ENCODE assay signal across 8 mouse cellular contexts in the genomic region with DNA sequence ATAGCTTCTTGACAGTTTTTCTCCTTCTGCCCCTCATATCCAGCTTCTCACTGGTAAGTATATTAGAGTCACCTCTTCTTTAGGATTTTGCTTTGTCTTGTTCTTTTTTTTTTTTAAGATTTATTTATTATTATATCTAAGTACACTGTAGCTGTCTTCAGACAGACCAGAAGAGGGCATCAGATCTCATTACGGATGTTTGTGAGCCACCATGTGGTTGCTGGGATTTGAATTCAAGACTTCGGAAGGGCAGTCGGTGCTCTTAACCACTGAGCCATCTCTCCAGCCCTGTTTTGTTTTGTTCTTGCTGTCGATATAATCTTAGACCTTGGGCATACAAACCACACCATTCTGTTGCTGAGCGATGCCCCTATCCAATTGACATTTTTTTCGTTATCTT. TPM values are rescaled to one million over a fixed set of nuclear protein-coding genes. Genes with fewer than 3 reads are reported as not detected.
DNase-seq lines count a peak whose midpoint lies in the region; ATAC-seq and TF ChIP-seq lines count a peak whose summit lies in the region.
"Not testable (repeated sequence)": the region's sequence is repeated elsewhere in the genome, so short reads cannot be mapped to it uniquely, and the experiment has no call there.

A gene (minus strand): TSS at position 155 of the 400 bp plus-strand sequence.

- peaks cover 16% of the 10 kb centered on the region for H3K79me2 ChIP-seq in MEL (ENCODE audit: control insufficient read depth, insufficient read depth, low read length, poor library complexity)

- not testable (repeated sequence) for H3K4me1 ChIP-seq in MEL (ENCODE audit: control insufficient read depth in 1 of 2, insufficient read depth in 2 of 2, low read length in 2 of 2)
- peaks cover 29% of the 10 kb centered on the region for H3K4me1 ChIP-seq in liver, embryonic 12.5 days
- H3K4me1 ChIP-seq in midbrain, embryonic 15.5 days: peaks cover 22% of the 10 kb centered on the region

- ATAC-seq in liver, embryonic 12.5 days: not testable (repeated sequence)
- peak; percentile 2; the same call in 1 of the 2 replicates for ATAC-seq in midbrain, embryonic 15.5 days (replicated peaks)

- intact Hi-C loops in heart, postnatal 36 days (cut with DNase I): loop anchor here (2.0 kb wide), 2 partner anchors 32 to 74 kb away; a partner anchor contains a TSS

- peak; percentile 63 for DNase-seq in MEL (ENCODE audit: low read depth, low spot score)
- peak; percentile 26 to 42 for DNase-seq in cerebellum, postnatal 10 days
- DNase-seq in gastrocnemius, adult 18-20 months (ENCODE audit: low spot score): peak; percentile 7
- not testable (repeated sequence) for DNase-seq in heart, postnatal 36 days; large intestine, adult 2 months (ENCODE audit: low read depth, low spot score)
- DNase-seq in thymus, postnatal 0 days (ENCODE audit: low spot score): peak; percentile 15

- peak within 1 kb of the TSS; percentile 74 for H3K9ac ChIP-seq in MEL (ENCODE audit: control insufficient read depth, low read depth, low read length, poor library complexity, severe bottlenecking)
- H3K9ac ChIP-seq in liver, embryonic 12.5 days: peak within 1 kb of the TSS; percentile 81
- peak within 1 kb of the TSS; percentile 55 for H3K9ac ChIP-seq in midbrain, embryonic 15.5 days

- H3K9me3 ChIP-seq in MEL (replicated peaks; ENCODE audit: insufficient read depth, low read length); liver, embryonic 12.5 days (replicated peaks); midbrain, embryonic 15.5 days: not testable (repeated sequence)

- 30% methylated on average over 6 of the region's 6 CpGs for WGBS in large intestine, adult 2 months
- 23% methylated on average over 6 of the region's 6 CpGs for WGBS in liver, embryonic 12.5 days (ENCODE audit: insufficient replicate concordance)
- WGBS in midbrain, embryonic 15.5 days: 39% methylated on average over 6 of the region's 6 CpGs

- H3K4me2 ChIP-seq in liver, embryonic 12.5 days: peak within 1 kb of the TSS; percentile 82
- peak within 1 kb of the TSS; percentile 63 for H3K4me2 ChIP-seq in midbrain, embryonic 15.5 days

- peak within 1 kb of the TSS; percentile 63 for H3K27ac ChIP-seq in MEL (ENCODE audit: control insufficient read depth, low read depth, low read length)
- H3K27ac ChIP-seq in liver, embryonic 12.5 days: peak within 1 kb of the TSS; percentile 86
- H3K27ac ChIP-seq in midbrain, embryonic 15.5 days: peak within 1 kb of the TSS; percentile 87

- TF ChIP-seq RAD21 in MEL (IDR thresholded peaks at IDR 0.05; ENCODE audit: low read depth, low read length): peak; percentile 23

- peak within 1 kb of the TSS; percentile 85 to 86 for H3K4me3 ChIP-seq in MEL (ENCODE audit: control insufficient read depth in 1 of 2, insufficient read depth in 1 of 2, low read depth in 2 of 2, low read length in 2 of 2)
- H3K4me3 ChIP-seq in liver, embryonic 12.5 days: peak within 1 kb of the TSS; percentile 71
- peak within 1 kb of the TSS; percentile 61 for H3K4me3 ChIP-seq in midbrain, embryonic 15.5 days

- peaks cover 0 to 27% of the 10 kb centered on the region in 2 experiments; a peak in 3 of 4 replicates for H3K36me3 ChIP-seq in MEL (ENCODE audit: control insufficient read depth in 1 of 2, insufficient read depth in 2 of 2, low read length in 2 of 2)
- H3K36me3 ChIP-seq in liver, embryonic 12.5 days: peaks cover 21% of the 10 kb centered on the region
- not testable (repeated sequence) for H3K36me3 ChIP-seq in midbrain, embryonic 15.5 days (replicated peaks)

- not testable (repeated sequence) for TF ChIP-seq EP300 in MEL (IDR thresholded peaks at IDR 0.05; ENCODE audit: low read depth in 1 of 2, low read length in 2 of 2)

- not testable (repeated sequence) for TF ChIP-seq POLR2A in MEL (IDR thresholded peaks at IDR 0.05; ENCODE audit: control insufficient read depth in 1 of 2, insufficient read depth in 1 of 2, low read depth in 1 of 2, low read length in 2 of 2, poor library complexity in 1 of 2)

- not testable (repeated sequence) for H3K27me3 ChIP-seq in MEL (ENCODE audit: control insufficient read depth in 1 of 2, insufficient read depth in 2 of 2, low read length in 2 of 2); liver, embryonic 12.5 days (replicated peaks); midbrain, embryonic 15.5 days (replicated peaks)

- peak in 2 of 3 experiments; percentile 17 to 33; a peak in 1 of 6 replicates for TF ChIP-seq CTCF in MEL (IDR thresholded peaks at IDR 0.05 in 2 of 3, conservative IDR thresholded peaks at IDR 0.05 in 1 of 3; ENCODE audit: control insufficient read depth in 1 of 3, insufficient read depth in 1 of 3, low read depth in 2 of 3, low read length in 3 of 3, poor library complexity in 1 of 3, severe bottlenecking in 1 of 3)

TF ChIP-seq in MEL, 35 proteins besides CTCF, POLR2A, EP300 and RAD21:
- TF ChIP-seq MYC (IDR thresholded peaks at IDR 0.05; ENCODE audit: low read depth, low read length): peak; percentile 82; the same call in 1 of the 2 replicates
- peak; percentile 34; the same call in 1 of the 2 replicates for TF ChIP-seq SMC3 (IDR thresholded peaks at IDR 0.05; ENCODE audit: low read depth, low read length)
- peak; percentile 3; the same call in 1 of the 2 replicates for TF ChIP-seq NELFE (IDR thresholded peaks at IDR 0.05; ENCODE audit: low read depth, low read length)
- TF ChIP-seq ETS1 (IDR thresholded peaks at IDR 0.05; ENCODE audit: low read depth, low read length): peak; percentile 21; the same call in 1 of the 2 replicates
- TF ChIP-seq ZNF384 (IDR thresholded peaks at IDR 0.05; ENCODE audit: low read depth, low read length): peak; percentile 43; the same call in 1 of the 2 replicates
- TF ChIP-seq RCOR1 (IDR thresholded peaks at IDR 0.05; ENCODE audit: low read depth, low read length): peak; percentile 25; the same call in 1 of the 2 replicates
- 0 out of 2 replicates have a peak, but pooled peaks have one; percentile 19 for TF ChIP-seq ZC3H11A (IDR thresholded peaks at IDR 0.05; ENCODE audit: low read depth, low read length)

RNA-seq across cellular contexts. Expression of the gene that starts here (rescaled TPM):
- total RNA-seq in MEL (2012; rRNA removed): 80.6 and 86.9 TPM in 2 replicates
- polyA plus RNA-seq in MEL (2012; ENCODE audit: insufficient read depth in 1 of 2, insufficient read length in 2 of 2, low read depth in 1 of 2, low replicate concordance in 2 of 2, missing spikeins in 1 of 2): 10 to 100 TPM in 1 of 2 experiments, not detected in 1; 45.9 TPM
- total RNA-seq in gastrocnemius, adult 18-20 months (2021): 10 to 100 TPM; 23.3 to 26.9 TPM
- total RNA-seq in heart, postnatal 36 days (2021): 10 to 100 TPM; 54.5 to 55.3 TPM
- polyA plus RNA-seq in large intestine, adult 2 months (2012; rRNA removed): 36.2 and 57.3 TPM in 2 replicates
- 47.3 and 47.4 TPM in 2 replicates for polyA plus RNA-seq in liver, embryonic 12.5 days (2016; fragmentation: Nextera tagmentation; extraction: Ambion mirVana)
- 58.1 and 63.1 TPM in 2 replicates for polyA plus RNA-seq in midbrain, embryonic 15.5 days (2015; fragmentation: Nextera tagmentation; extraction: Ambion mirVana)
- polyA plus RNA-seq in thymus, postnatal 0 days (2015; fragmentation: Nextera tagmentation; extraction: Ambion mirVana): 47.7 and 48.8 TPM in 2 replicates
